Comparison of ENCODE assay signal across 8 mouse cellular contexts in genomic region chr11:59449741-59450229, GRCm38 (mm10). TPM values are rescaled to one million over a fixed set of nuclear protein-coding genes. Genes with fewer than 3 reads are reported as not detected.
DNase-seq lines count a peak whose midpoint lies in the region; ATAC-seq lines count a peak whose summit lies in the region.

Jmjd4 (plus strand) TSS chr11:59450045.

- peak; percentile 94 for ATAC-seq in frontal cortex, adult (ENCODE audit: low TSS enrichment)
- peak; percentile 91 for ATAC-seq in hindbrain, embryonic 11.5 days (ENCODE audit: low FRiP score)

- peak within 1 kb of the TSS; percentile 96 for H3K4me2 ChIP-seq in hindbrain, embryonic 11.5 days (replicated peaks; ENCODE audit: low read depth, low read length)

- WGBS in hindbrain, embryonic 11.5 days = under 1% methylated on average over 36 of the region's 40 CpGs

- H3K27ac ChIP-seq in hindbrain, embryonic 11.5 days (ENCODE audit: low read depth, low read length) = peak within 1 kb of the TSS; percentile 42; the same call in 1 of the 2 replicates

- no peaks in the 10 kb centered on the region for H3K36me3 ChIP-seq in hindbrain, embryonic 11.5 days (ENCODE audit: control insufficient read depth, insufficient read depth, low read length)

- H3K9ac ChIP-seq in hindbrain, embryonic 11.5 days (ENCODE audit: low read depth, low read length) = peak within 1 kb of the TSS; percentile 74

- no peaks in the 10 kb centered on the region for H3K27me3 ChIP-seq in hindbrain, embryonic 11.5 days (ENCODE audit: control insufficient read depth, insufficient read depth, low read length)

- DNase-seq in MEL-GATA-1-ER (ENCODE audit: extremely low read depth, low read depth) = peak; percentile 65
- DNase-seq in cerebellum, adult 8-10 months = peak; percentile 93
- DNase-seq in hindbrain, embryonic 11.5 days (ENCODE audit: low spot score) = peak; percentile 92
- DNase-seq in layer of hippocampus, postnatal 10 days (ENCODE audit: low spot score in 2 of 2) = peak; percentile 91 to 95
- DNase-seq in lung, postnatal 10 days = peak; percentile 93
- DNase-seq in ovary, postnatal 36 days (ENCODE audit: low spot score) = peak; percentile 93
- peak; percentile 93 for DNase-seq in thymus, postnatal 25 days

- no peaks in the 10 kb centered on the region for H3K9me3 ChIP-seq in hindbrain, embryonic 11.5 days (ENCODE audit: control insufficient read depth, low read length)

- H3K4me3 ChIP-seq in hindbrain, embryonic 11.5 days (ENCODE audit: low read depth, low read length) = peak within 1 kb of the TSS; percentile 86

- H3K4me1 ChIP-seq in hindbrain, embryonic 11.5 days (replicated peaks; ENCODE audit: control insufficient read depth, insufficient read depth, low read length) = peaks cover 4% of the 10 kb centered on the region; the same call in 1 of the 2 replicates

RNA-seq across cellular contexts. Expression of gene Jmjd4, which starts in this region (rescaled TPM):
- 12.2 and 13.0 TPM in 2 replicates for polyA plus RNA-seq in hindbrain, embryonic 11.5 days (2014; fragmentation: Nextera tagmentation; extraction: Ambion mirVana)
- 10 to 100 TPM; 30.3 to 30.6 TPM for total RNA-seq in layer of hippocampus, postnatal 10 days (2021)

Comparison
In these comparisons a context has a peak if more than half of its experiments do, and no peak if none do; other contexts are left out.
1. Peak in every context shown above with its lines: DNase-seq, ATAC-seq, H3K4me3 ChIP-seq and H3K27ac ChIP-seq.